Mouse (Mus musculus): Measurements from ENCODE around the gene Ano2.

- TF ChIP-seq CEBPB (IDR thresholded peaks at IDR 0.05; ENCODE audit: low read depth) (no peak), MAX (IDR thresholded peaks at IDR 0.05) (no peak), CTCF (IDR thresholded peaks at IDR 0.05; ENCODE audit: control insufficient read depth, insufficient read depth, insufficient read length) (no peak), USF1 (IDR thresholded peaks at IDR 0.05; ENCODE audit: low read depth) (no peak), FOSL1 (IDR thresholded peaks at IDR 0.05; ENCODE audit: insufficient read depth, low read length, poor library complexity, severe bottlenecking) (no peak)
Measured at GRCm38 (mm10) chr6:125726408-125726807, 36.2 kb downstream of the Ano2 start.

Measured in C2C12 (cell line).